Mouse (Mus musculus): ENCODE measurements around the gene Gng10.

DNA sequence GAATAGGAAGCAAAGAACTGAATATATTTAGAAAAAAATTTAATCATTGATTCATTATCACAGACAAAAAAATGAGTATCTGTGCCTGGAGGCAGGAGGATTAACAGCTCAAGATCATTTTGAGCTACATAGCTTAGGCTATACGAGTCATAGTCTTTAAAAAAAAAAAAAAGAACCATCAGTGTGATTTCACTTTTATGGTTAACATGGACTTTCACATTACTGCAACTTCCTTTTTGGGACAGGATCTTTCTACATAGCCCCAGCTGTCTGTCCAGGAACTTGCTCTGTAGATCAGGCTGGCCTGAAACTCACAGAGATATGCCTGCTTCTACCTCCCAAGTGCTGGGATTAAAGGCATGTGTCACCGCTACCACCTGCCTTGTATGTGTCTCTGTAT lies 48.5 kb downstream of the Gng10 start:
- TF ChIP-seq GATA1 (IDR thresholded peaks at IDR 0.05; ENCODE audit: low read length), result no peak
- no peak for TF ChIP-seq TAL1 (IDR thresholded peaks at IDR 0.05; ENCODE audit: low read length)

Measured in erythroblast, embryonic 14.5 days (primary cell).